Mouse (Mus musculus): ENCODE measurements around the gene Klhl3. TPM values are rescaled to one million over a fixed set of nuclear protein-coding genes. Genes with fewer than 3 reads are reported as not detected.

Klhl3 gene
- polyA plus RNA-seq, 1 experiment, result 2.0 TPM

DNA sequence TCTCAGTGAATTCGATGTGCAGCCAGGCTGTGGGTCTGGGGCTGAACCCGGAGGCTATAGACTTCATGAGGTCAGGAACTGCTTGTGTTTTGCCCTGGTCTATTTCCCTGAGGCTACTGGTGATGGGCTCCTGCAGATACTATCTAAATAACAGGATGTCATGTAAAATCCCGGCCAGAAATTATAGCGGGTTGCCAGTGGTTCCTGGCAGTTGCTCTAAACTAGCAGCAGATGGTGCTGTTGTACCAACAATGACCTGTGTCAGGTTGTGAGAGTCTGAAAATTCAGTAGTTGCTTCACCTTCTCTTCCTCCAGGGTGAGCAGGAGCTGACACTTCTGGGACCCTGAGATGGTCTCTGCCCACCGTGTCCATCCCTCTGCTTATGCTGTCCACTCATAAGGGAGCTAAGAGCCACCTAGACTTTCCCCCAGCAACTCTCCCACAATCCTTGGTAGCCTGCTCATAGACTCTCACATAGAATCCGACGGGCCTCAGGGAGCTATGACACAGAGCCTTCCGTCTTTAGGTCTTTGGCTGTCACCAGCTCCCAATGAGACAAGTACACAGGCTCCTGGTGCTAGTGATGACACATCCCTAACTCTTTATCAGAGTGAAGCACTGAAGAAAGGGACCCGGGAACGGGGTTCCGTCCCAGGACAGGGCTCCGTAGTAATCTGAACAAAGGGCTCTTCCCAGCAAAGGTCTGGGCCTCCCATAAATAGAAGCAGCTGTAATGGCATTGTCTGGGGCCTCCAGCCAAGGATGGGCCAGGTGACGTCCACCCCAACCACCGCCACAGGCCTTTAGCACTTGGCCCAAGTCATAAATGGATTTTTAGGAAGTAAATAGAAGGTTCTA is 101.1 kb downstream of the Klhl3 start:
- Histone ChIP-seq H3K4me1 (replicated peaks; ENCODE audit: control insufficient read depth, insufficient read depth, low read length) (no peaks in the 10 kb centered on the region), H3K4me3 (ENCODE audit: control insufficient read depth, insufficient read depth, low read length) (no peak overlapping the region), H3K36me3 (ENCODE audit: control insufficient read depth, insufficient read depth, low read length) (no peaks in the 10 kb centered on the region), H3K27ac (ENCODE audit: control insufficient read depth, insufficient read depth, low read length) (no peak overlapping the region), H3K27me3 (ENCODE audit: control insufficient read depth, insufficient read depth, low read length) (no peaks in the 10 kb centered on the region)
- TF ChIP-seq CTCF (IDR thresholded peaks at IDR 0.05; ENCODE audit: borderline replicate concordance, control insufficient read depth, extremely low read depth, insufficient read depth, low read length, poor library complexity), result no peak
- TF ChIP-seq POLR2A (IDR thresholded peaks at IDR 0.05; ENCODE audit: control insufficient read depth, extremely low read depth, insufficient read depth, low read length, poor library complexity), result no peak
- 73% methylated on average over 14 of the region's 14 CpGs for WGBS
- DNase-seq, result peak; percentile 39

DNA sequence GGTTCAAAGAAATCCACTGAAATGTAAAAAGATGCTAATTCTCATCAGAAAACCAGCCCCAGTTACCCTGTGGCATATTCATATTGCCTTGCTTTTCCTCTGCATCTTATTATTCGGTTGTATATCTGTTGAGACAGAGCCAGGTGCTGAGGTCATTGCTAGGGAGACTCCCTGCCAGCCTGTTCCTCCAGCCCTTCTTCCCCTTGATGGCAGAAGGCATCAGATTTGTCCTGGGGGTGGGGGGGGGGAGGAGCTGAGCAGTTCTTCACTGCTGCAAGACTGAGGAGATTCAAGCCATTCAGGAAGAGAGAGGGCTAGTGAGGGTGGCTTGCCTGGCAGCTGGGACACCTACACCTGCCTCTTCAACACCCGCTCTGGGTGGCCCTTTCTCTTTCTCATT is 101.9 kb downstream of the Klhl3 start:
- TF ChIP-seq CTCF (IDR thresholded peaks at IDR 0.05; ENCODE audit: borderline replicate concordance, control insufficient read depth, extremely low read depth, insufficient read depth, low read length, poor library complexity) (no peak), POLR2A (IDR thresholded peaks at IDR 0.05; ENCODE audit: control insufficient read depth, extremely low read depth, insufficient read depth, low read length, poor library complexity) (no peak)
- DNase-seq, result no peak
- Histone ChIP-seq H3K4me1 (replicated peaks; ENCODE audit: control insufficient read depth, insufficient read depth, low read length) (no peaks in the 10 kb centered on the region), H3K36me3 (ENCODE audit: control insufficient read depth, insufficient read depth, low read length) (no peaks in the 10 kb centered on the region), H3K27ac (ENCODE audit: control insufficient read depth, insufficient read depth, low read length) (no peak overlapping the region), H3K27me3 (ENCODE audit: control insufficient read depth, insufficient read depth, low read length) (no peaks in the 10 kb centered on the region), H3K4me3 (ENCODE audit: control insufficient read depth, insufficient read depth, low read length) (no peak overlapping the region)
- WGBS, result 80% methylated on average over 2 of the region's 2 CpGs

DNA sequence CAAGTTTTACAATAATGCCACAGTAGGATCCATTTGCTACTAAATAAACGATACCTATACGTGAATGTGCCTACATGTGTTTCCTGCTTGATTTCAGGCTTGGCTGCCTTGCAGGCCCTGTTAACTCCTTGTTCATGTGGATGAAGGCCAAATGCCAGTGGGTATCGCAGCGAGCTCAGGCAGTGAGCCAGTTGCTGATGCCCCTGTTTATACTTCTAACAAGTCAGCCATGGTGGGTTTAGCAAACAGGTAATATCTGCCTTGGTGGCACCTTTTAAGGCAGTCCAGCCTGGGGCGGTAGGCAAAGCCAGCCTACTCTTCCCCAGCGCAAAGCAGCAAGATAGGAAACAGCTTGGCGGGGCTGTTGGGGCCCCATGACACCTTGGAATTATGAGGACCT is 103.0 kb downstream of the Klhl3 start:
- Histone ChIP-seq H3K4me3 (ENCODE audit: control insufficient read depth, insufficient read depth, low read length) (no peak overlapping the region), H3K4me1 (replicated peaks; ENCODE audit: control insufficient read depth, insufficient read depth, low read length) (no peaks in the 10 kb centered on the region), H3K36me3 (ENCODE audit: control insufficient read depth, insufficient read depth, low read length) (no peaks in the 10 kb centered on the region), H3K27me3 (ENCODE audit: control insufficient read depth, insufficient read depth, low read length) (no peaks in the 10 kb centered on the region), H3K27ac (ENCODE audit: control insufficient read depth, insufficient read depth, low read length) (no peak overlapping the region)
- 98% methylated on average over 7 of the region's 7 CpGs for WGBS
- DNase-seq, result no peak
- no peak for TF ChIP-seq CTCF (IDR thresholded peaks at IDR 0.05; ENCODE audit: borderline replicate concordance, control insufficient read depth, extremely low read depth, insufficient read depth, low read length, poor library complexity)
- TF ChIP-seq POLR2A (IDR thresholded peaks at IDR 0.05; ENCODE audit: control insufficient read depth, extremely low read depth, insufficient read depth, low read length, poor library complexity), result no peak

DNA sequence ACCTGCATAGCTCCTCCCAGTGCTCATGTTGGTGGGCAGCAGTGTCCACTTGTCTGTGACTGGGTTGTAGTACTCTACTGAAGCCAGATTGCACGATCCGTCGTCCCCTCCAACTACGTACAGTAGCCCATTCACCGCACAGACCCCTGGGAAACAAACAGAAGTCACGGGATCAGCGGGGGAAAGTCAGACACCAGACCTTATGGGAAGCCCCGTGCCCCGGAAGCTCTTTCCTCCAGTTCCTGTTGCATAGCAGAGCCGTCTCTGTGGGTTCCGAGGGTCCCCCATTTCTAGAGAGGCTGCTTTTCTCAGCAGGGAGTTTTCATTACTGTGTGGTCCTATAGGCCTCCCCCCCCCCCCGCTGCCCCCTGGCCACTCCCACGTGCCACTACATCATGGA is 104.1 kb downstream of the Klhl3 start:
- WGBS, result 96% methylated on average over 13 of the region's 13 CpGs
- H3K27ac ChIP-seq (ENCODE audit: control insufficient read depth, insufficient read depth, low read length), result no peak overlapping the region
- TF ChIP-seq POLR2A (IDR thresholded peaks at IDR 0.05; ENCODE audit: control insufficient read depth, extremely low read depth, insufficient read depth, low read length, poor library complexity) (no peak), CTCF (IDR thresholded peaks at IDR 0.05; ENCODE audit: borderline replicate concordance, control insufficient read depth, extremely low read depth, insufficient read depth, low read length, poor library complexity) (no peak)
- no peaks in the 10 kb centered on the region for H3K36me3 ChIP-seq (ENCODE audit: control insufficient read depth, insufficient read depth, low read length)
- no peaks in the 10 kb centered on the region for H3K27me3 ChIP-seq (ENCODE audit: control insufficient read depth, insufficient read depth, low read length)
- H3K4me3 ChIP-seq (ENCODE audit: control insufficient read depth, insufficient read depth, low read length), result no peak overlapping the region
- H3K4me1 ChIP-seq (replicated peaks; ENCODE audit: control insufficient read depth, insufficient read depth, low read length), result no peaks in the 10 kb centered on the region
- no peak for DNase-seq

DNA sequence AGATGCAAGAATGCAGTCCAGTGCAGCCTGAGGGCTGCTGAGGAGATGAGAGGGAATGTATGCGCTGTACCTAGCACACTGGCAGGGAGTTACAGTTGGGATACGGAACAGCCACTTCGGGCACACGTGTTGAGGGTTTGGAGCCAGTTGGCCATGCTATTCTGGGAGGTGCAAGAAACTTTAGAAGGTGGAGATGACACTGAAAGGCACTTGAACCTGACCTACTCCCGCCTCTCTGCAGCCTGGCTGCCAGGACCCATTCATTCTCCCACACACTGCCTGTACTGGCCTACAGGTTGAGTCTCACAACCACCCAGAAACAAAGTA is 105.4 kb downstream of the Klhl3 start:
- DNase-seq, result no peak
- no peaks in the 10 kb centered on the region for H3K27me3 ChIP-seq (ENCODE audit: control insufficient read depth, insufficient read depth, low read length)
- H3K4me3 ChIP-seq (ENCODE audit: control insufficient read depth, insufficient read depth, low read length), result no peak overlapping the region
- no peaks in the 10 kb centered on the region for H3K36me3 ChIP-seq (ENCODE audit: control insufficient read depth, insufficient read depth, low read length)
- H3K4me1 ChIP-seq (replicated peaks; ENCODE audit: control insufficient read depth, insufficient read depth, low read length), result no peaks in the 10 kb centered on the region
- no peak for TF ChIP-seq CTCF (IDR thresholded peaks at IDR 0.05; ENCODE audit: borderline replicate concordance, control insufficient read depth, extremely low read depth, insufficient read depth, low read length, poor library complexity)
- no peak for TF ChIP-seq POLR2A (IDR thresholded peaks at IDR 0.05; ENCODE audit: control insufficient read depth, extremely low read depth, insufficient read depth, low read length, poor library complexity)
- no peak overlapping the region for H3K27ac ChIP-seq (ENCODE audit: control insufficient read depth, insufficient read depth, low read length)
- 96% methylated on average over 5 of the region's 5 CpGs for WGBS

DNA sequence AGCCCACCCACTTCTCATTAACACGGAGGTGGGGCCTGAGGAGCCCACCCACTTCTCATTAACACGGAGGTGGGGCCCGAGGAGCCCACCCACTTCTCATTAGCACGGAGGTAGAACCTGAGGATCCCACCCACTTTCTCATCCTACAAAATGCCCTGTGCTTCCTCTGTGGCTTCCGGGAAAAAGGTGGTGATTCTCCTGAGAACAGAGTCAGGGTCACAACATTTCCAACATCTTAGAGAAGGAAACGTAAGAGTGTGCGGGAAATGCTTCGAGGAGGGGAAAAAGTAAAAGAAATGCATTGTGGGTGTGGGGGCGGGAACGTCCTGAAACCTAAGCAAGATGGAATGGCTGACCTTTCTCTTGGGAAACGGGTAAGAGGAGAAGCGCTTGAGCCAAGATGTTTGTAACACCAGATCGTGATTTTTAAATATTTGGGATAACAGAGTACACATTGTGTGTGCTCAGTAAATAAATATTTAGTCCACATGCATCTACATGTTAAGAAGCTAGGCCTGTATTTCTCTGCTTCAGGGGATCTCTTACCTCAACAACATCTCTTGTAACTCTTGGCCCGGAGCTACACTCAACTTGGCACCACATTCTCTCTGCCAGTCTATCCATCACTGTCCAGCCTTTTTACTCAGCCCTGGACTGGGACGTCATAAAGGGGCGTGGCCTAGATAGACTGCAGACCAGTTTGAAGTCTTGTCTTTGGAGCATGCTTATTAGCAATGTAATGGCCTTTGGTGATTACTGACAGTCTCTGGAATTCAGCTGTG is 105.9 kb downstream of the Klhl3 start:
- Histone ChIP-seq H3K4me3 (ENCODE audit: control insufficient read depth, insufficient read depth, low read length) (no peak overlapping the region), H3K27me3 (ENCODE audit: control insufficient read depth, insufficient read depth, low read length) (no peaks in the 10 kb centered on the region), H3K36me3 (ENCODE audit: control insufficient read depth, insufficient read depth, low read length) (no peaks in the 10 kb centered on the region), H3K4me1 (replicated peaks; ENCODE audit: control insufficient read depth, insufficient read depth, low read length) (no peaks in the 10 kb centered on the region), H3K27ac (ENCODE audit: control insufficient read depth, insufficient read depth, low read length) (no peak overlapping the region)
- TF ChIP-seq CTCF (IDR thresholded peaks at IDR 0.05; ENCODE audit: borderline replicate concordance, control insufficient read depth, extremely low read depth, insufficient read depth, low read length, poor library complexity) (no peak), POLR2A (IDR thresholded peaks at IDR 0.05; ENCODE audit: control insufficient read depth, extremely low read depth, insufficient read depth, low read length, poor library complexity) (no peak)
- 89% methylated on average over 16 of the region's 16 CpGs for WGBS
- no peak for DNase-seq
